Mouse (Mus musculus) liver, adult 2 months (tissue): ENCODE measurements around the gene Ptprh. TPM values are rescaled to one million over a fixed set of nuclear protein-coding genes. Genes with fewer than 3 reads are reported as not detected.
"Not testable (repeated sequence)": the region's sequence is repeated elsewhere in the genome, so short reads cannot be mapped to it uniquely, and the experiment has no call there.

ENCODE experiments used
- DNase-seq: peaks from one replicate; pipeline ENCODE4 v3.0.0-alpha.2; 2011; ENCODE audit warnings: low read depth, low spot score; ENCODE audit errors: extremely low read depth
- H3K27ac ChIP-seq: fragments of 200-500 bp; replicated peaks from 2 replicates; pipeline ENCODE4 v1.5.1; 2012; ENCODE audit warnings: low read depth, mild to moderate bottlenecking, control low read depth, inconsistent platforms, low read length; ENCODE audit not compliant: insufficient read depth
- H3K27me3 ChIP-seq: fragments of 200-500 bp; 2 replicates; pipeline ENCODE4 v1.6.1; 2012; ENCODE audit warnings: mild to moderate bottlenecking, moderate library complexity, low read length, inconsistent platforms; ENCODE audit not compliant: control insufficient read depth, insufficient read depth
- H3K36me3 ChIP-seq: fragments of 200-500 bp; 2 replicates; pipeline ENCODE4 v1.6.1; 2012; ENCODE audit warnings: low read length, inconsistent platforms; ENCODE audit not compliant: control insufficient read depth, insufficient read depth
- H3K4me1 ChIP-seq: fragments of 200-500 bp; 2 replicates; pipeline ENCODE4 v1.6.1; 2011; ENCODE audit warnings: low read length; ENCODE audit not compliant: control insufficient read depth, insufficient read depth
- H3K4me3 ChIP-seq: fragments of 200-500 bp; 2 replicates; pipeline ENCODE4 v1.5.1; 2011; ENCODE audit warnings: low read depth, mild to moderate bottlenecking, control low read depth, low read length, moderate library complexity; ENCODE audit not compliant: insufficient read depth
- H3K79me2 ChIP-seq: fragments of 200-500 bp; 2 replicates; pipeline ENCODE4 v1.6.1; 2012; ENCODE audit warnings: inconsistent platforms, mild to moderate bottlenecking, low read length, moderate library complexity; ENCODE audit not compliant: control insufficient read depth, insufficient read depth
- H3K9ac ChIP-seq: fragments of 200-500 bp; 2 replicates; pipeline ENCODE4 v1.6.1; 2012; ENCODE audit warnings: low read depth, mild to moderate bottlenecking, control low read depth, inconsistent platforms, low read length
- CTCF ChIP-seq: fragments of 200-500 bp; IDR thresholded peaks from 2 replicates; pipeline ENCODE4 v1.5.1; 2011; ENCODE audit warnings: low read depth, low read length, control low read depth
- POLR2A ChIP-seq: fragments of 200-500 bp; IDR thresholded peaks from 2 replicates; pipeline ENCODE4 v1.6.1; 2011; ENCODE audit warnings: low read length, control low read depth; ENCODE audit not compliant: insufficient read depth; ENCODE audit errors: extremely low read depth
- WGBS: fragments of 180-500 bp; shearing (Covaris S2); methylation state at CpG from one replicate; pipeline ENCODE4 v1.1.7; 2018; 5-methylcytosine and 5-hydroxymethylcytosine counted together
- polyA plus RNA-seq: library from polyadenylated mRNA; depleted of rRNA; stranded (reverse); fragments of >200 nt; gene quantifications from 2 replicates; pipeline ENCODE4 v1.2.3, GENCODE M21; 2012
- total RNA-seq: library from RNA; depleted of rRNA; stranded (reverse); fragments of >200 nt; gene quantifications from 2 replicates; pipeline ENCODE4 v1.2.3, GENCODE M21; 2014

Ptprh gene
- total and polyA plus RNA-seq, 2 experiments, result 0.18 TPM; not detected in 1

GRCm38 (mm10) chr7:4602969-4603368, 872 bp downstream of the Ptprh start:
- Histone ChIP-seq H3K4me3 (no peak overlapping the region), H3K4me1 (no peaks in the 10 kb centered on the region), H3K27me3 (no peaks in the 10 kb centered on the region), H3K27ac (no peak overlapping the region), H3K36me3 (no peaks in the 10 kb centered on the region), H3K9ac (no peak overlapping the region), H3K79me2 (no peaks in the 10 kb centered on the region)
- TF ChIP-seq CTCF, result no peak
- TF ChIP-seq POLR2A, result no peak
- no peak for DNase-seq
- 86% methylated on average over 6 of the region's 6 CpGs for WGBS

GRCm38 (mm10) chr7:4597046-4597445, 6.8 kb downstream of the Ptprh start:
- H3K27me3 ChIP-seq, H3K4me3 ChIP-seq, H3K4me1 ChIP-seq, H3K9ac ChIP-seq, H3K27ac ChIP-seq, H3K79me2 ChIP-seq, H3K36me3 ChIP-seq: not testable (repeated sequence)
- 71% methylated on average over 4 of the region's 4 CpGs for WGBS
- DNase-seq, result peak; percentile 6

- H3K4me1 ChIP-seq, H3K36me3 ChIP-seq, H3K9ac ChIP-seq, H3K79me2 ChIP-seq, DNase-seq, H3K27me3 ChIP-seq, H3K27ac ChIP-seq, H3K4me3 ChIP-seq: not testable (repeated sequence)
- WGBS, result 83% methylated on average over 3 of the region's 3 CpGs
Measured at GRCm38 (mm10) chr7:4581481-4581880, 22.4 kb downstream of the Ptprh start.

DNA sequence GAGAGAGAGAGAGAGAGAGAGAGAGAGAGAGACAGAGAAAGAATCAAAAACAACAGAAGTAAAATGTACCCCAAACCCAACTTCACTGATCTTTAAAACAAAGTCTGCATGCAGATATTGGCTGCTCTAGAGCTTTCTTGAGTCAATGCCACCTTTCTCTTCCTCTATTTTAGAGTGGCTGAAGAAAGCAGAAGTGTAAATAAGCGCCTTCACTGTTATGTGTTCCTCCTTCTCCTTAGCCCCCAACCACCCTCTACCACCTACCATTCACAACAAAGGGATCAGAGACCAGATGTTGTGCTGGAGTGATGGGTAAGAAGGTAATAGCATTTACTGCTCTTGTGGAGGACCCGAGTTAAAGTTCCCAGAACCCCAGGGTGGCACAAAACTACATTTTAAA, 31.5 kb downstream of the Ptprh start:
- H3K27me3 ChIP-seq, H3K27ac ChIP-seq, H3K4me1 ChIP-seq, H3K4me3 ChIP-seq, H3K79me2 ChIP-seq, DNase-seq, H3K36me3 ChIP-seq, H3K9ac ChIP-seq: not testable (repeated sequence)
- 66% methylated on average over 2 of the region's 2 CpGs for WGBS

DNA sequence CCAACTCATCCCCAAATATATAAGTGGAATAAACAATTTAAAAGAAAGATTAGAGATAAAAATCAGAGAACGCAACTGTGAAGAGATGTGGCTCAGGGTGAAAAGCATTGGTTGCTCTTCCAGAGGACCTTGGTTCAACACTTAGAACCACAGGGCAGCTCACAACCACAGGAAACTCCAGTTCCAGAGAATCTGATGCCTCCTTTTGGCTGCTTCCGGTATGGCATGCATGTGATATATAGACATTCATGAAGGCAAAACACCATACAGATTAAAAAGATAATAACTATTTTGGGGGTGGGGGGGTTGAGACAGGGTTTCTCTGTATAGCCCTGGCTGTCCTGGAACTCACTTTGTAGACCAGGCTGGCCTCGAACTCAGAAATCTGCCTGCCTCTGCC, 41.2 kb downstream of the Ptprh start:
- Histone ChIP-seq H3K4me1 (no peaks in the 10 kb centered on the region), H3K9ac (no peak overlapping the region), H3K27me3 (no peaks in the 10 kb centered on the region), H3K4me3 (no peak overlapping the region), H3K36me3 (no peaks in the 10 kb centered on the region), H3K79me2 (no peaks in the 10 kb centered on the region), H3K27ac (no peak overlapping the region)
- 84% methylated on average over 3 of the region's 3 CpGs for WGBS
- TF ChIP-seq POLR2A, result no peak
- no peak for TF ChIP-seq CTCF
- no peak for DNase-seq

GRCm38 (mm10) chr7:4557167-4557560, 46.7 kb downstream of the Ptprh start:
- Histone ChIP-seq H3K9ac (no peak overlapping the region), H3K27me3 (no peaks in the 10 kb centered on the region), H3K27ac (no peak overlapping the region), H3K36me3 (no peaks in the 10 kb centered on the region), H3K4me3 (no peak overlapping the region), H3K79me2 (no peaks in the 10 kb centered on the region), H3K4me1 (no peaks in the 10 kb centered on the region)
- 65% methylated on average over 6 of the region's 6 CpGs for WGBS
- DNase-seq, result no peak
- TF ChIP-seq CTCF, result no peak
- no peak for TF ChIP-seq POLR2A
